Mouse (Mus musculus): ENCODE measurements at regions not wholly inside any gene's neighbourhood (a gene's known extent, or its start where the extent isn't known, plus 50 kb on each side); places are given as distances from the start of the nearest gene placed in this dataset.

- peak; percentile 4 for DNase-seq
Measured at GRCm38 (mm10) chr2:57772315-57772714, 225.4 kb upstream of the Galnt5 start.

- DNase-seq = no peak
Measured at GRCm38 (mm10) chr2:57776154-57776553, 221.5 kb upstream of the Galnt5 start.

GRCm38 (mm10) chr2:57780836-57781235, 216.8 kb upstream of the Galnt5 start:
- DNase-seq = no peak

GRCm38 (mm10) chr2:57793519-57794296, 204.0 kb upstream of the Galnt5 start:
- DNase-seq = no peak

- DNase-seq = no peak
Measured at GRCm38 (mm10) chr2:57799279-57799678, 198.4 kb upstream of the Galnt5 start.

- no peak for DNase-seq
Measured at GRCm38 (mm10) chr2:57807911-57808310, 189.8 kb upstream of the Galnt5 start.

GRCm38 (mm10) chr2:57812996-57813395, 184.7 kb upstream of the Galnt5 start:
- DNase-seq = no peak

GRCm38 (mm10) chr2:57820343-57820742, 177.3 kb upstream of the Galnt5 start:
- DNase-seq = no peak

GRCm38 (mm10) chr2:57820923-57821322, 176.8 kb upstream of the Galnt5 start:
- no peak for DNase-seq

- DNase-seq = no peak
Measured at GRCm38 (mm10) chr2:57828284-57828683, 169.4 kb upstream of the Galnt5 start.

- DNase-seq = peak; percentile 66
Measured at GRCm38 (mm10) chr2:57832565-57833355, 164.9 kb upstream of the Galnt5 start.

GRCm38 (mm10) chr2:57845135-57845534, 152.5 kb upstream of the Galnt5 start:
- no peak for DNase-seq

- no peak for DNase-seq
Measured at GRCm38 (mm10) chr2:57847707-57848106, 150.0 kb upstream of the Galnt5 start.

GRCm38 (mm10) chr2:57849338-57850057, 148.2 kb upstream of the Galnt5 start:
- no peak for DNase-seq

- DNase-seq = no peak
Measured at GRCm38 (mm10) chr2:57850058-57850400, 147.7 kb upstream of the Galnt5 start.

GRCm38 (mm10) chr2:57856524-57857107, 141.1 kb upstream of the Galnt5 start:
- no peak for DNase-seq

- no peak for DNase-seq
Measured at GRCm38 (mm10) chr2:57865289-57865688, 132.4 kb upstream of the Galnt5 start.

- DNase-seq = no peak
Measured at GRCm38 (mm10) chr2:57868046-57868445, 129.6 kb upstream of the Galnt5 start.

- DNase-seq = peak; percentile 82
Measured at GRCm38 (mm10) chr2:57900168-57900567, 97.5 kb upstream of the Galnt5 start.

- DNase-seq = peak; percentile 93
Measured at GRCm38 (mm10) chr2:57900580-57901247, 97.0 kb upstream of the Galnt5 start.

- DNase-seq = peak; percentile 83
Measured at GRCm38 (mm10) chr2:57905184-57905583, 92.5 kb upstream of the Galnt5 start.

- peak; percentile 97 for DNase-seq
Measured at GRCm38 (mm10) chr2:57906939-57907338, 90.7 kb upstream of the Galnt5 start.

GRCm38 (mm10) chr2:57909706-57910105, 88.0 kb upstream of the Galnt5 start:
- peak; percentile 71 for DNase-seq
